Mouse (Mus musculus) liver, postnatal 0 days (tissue): ENCODE results near the gene Fbxw4. TPM values are rescaled to one million over a fixed set of nuclear protein-coding genes. Genes with fewer than 3 reads are reported as not detected.

Experiments
- ATAC-seq: fragments of 200-750 bp; cut with Nextera tagmentation; 2 replicates; pipeline ENCODE4 v1.8.0; 2017; ENCODE audit warnings: mild to moderate bottlenecking, moderate library complexity
- DNase-seq: peaks from one replicate; pipeline ENCODE4 v3.0.0-alpha.2; 2016
- H3K27ac ChIP-seq: fragments of 300-500 bp; sonication (generic); 2 replicates; pipeline ENCODE4 v1.5.1; 2014; ENCODE audit warnings: antibody characterized with exemption, moderate library complexity, mild to moderate bottlenecking, low read depth
- H3K27me3 ChIP-seq: fragments of 300-500 bp; sonication (generic); 2 replicates; pipeline ENCODE4 v1.6.1; 2014; ENCODE audit warnings: low read length, control low read depth, mixed read lengths; ENCODE audit not compliant: insufficient read depth
- H3K36me3 ChIP-seq: fragments of 300-500 bp; sonication (generic); replicated peaks from 2 replicates; pipeline ENCODE4 v1.6.1; 2014; ENCODE audit warnings: mild to moderate bottlenecking, control low read depth, low read length, moderate library complexity, mixed read lengths; ENCODE audit not compliant: insufficient read depth
- H3K4me1 ChIP-seq: fragments of 300-500 bp; sonication (generic); 2 replicates; pipeline ENCODE4 v1.6.1; 2014; ENCODE audit warnings: antibody characterized with exemption, mild to moderate bottlenecking, control low read depth; ENCODE audit not compliant: insufficient read depth
- H3K4me2 ChIP-seq: fragments of 300-500 bp; sonication (generic); 2 replicates; pipeline ENCODE4 v1.6.1; 2014; ENCODE audit warnings: low read depth, mild to moderate bottlenecking, low read length, moderate library complexity, mixed read lengths
- H3K4me3 ChIP-seq: fragments of 300-500 bp; sonication (generic); 2 replicates; pipeline ENCODE4 v1.5.1; 2014; ENCODE audit warnings: low read depth, low read length
- H3K9ac ChIP-seq: fragments of 300-500 bp; sonication (generic); replicated peaks from 2 replicates; pipeline ENCODE4 v1.6.1; 2014; ENCODE audit warnings: mild to moderate bottlenecking, moderate library complexity
- H3K9me3 ChIP-seq: fragments of 300-500 bp; sonication (generic); 2 replicates; pipeline ENCODE4 v1.6.1; 2016; ENCODE audit warnings: mild to moderate bottlenecking, control low read depth, low read length, mixed read lengths
- CTCF ChIP-seq: sonication (generic); IDR thresholded peaks from 2 replicates; pipeline ENCODE4 v1.5.1; 2016; ENCODE audit warnings: antibody characterized with exemption, low read depth
- EP300 ChIP-seq: IDR thresholded peaks from 2 replicates; pipeline ENCODE4 v1.6.1; 2016; ENCODE audit warnings: antibody characterized with exemption, low read depth, mild to moderate bottlenecking
- WGBS: fragments of 180-500 bp; shearing (Covaris S2); extraction: QIAGEN DNeasy Blood & Tissue Kit; methylation state at CpG from one replicate; pipeline ENCODE4 v1.1.7; 2014; ENCODE audit not compliant: insufficient replicate concordance; 5-methylcytosine and 5-hydroxymethylcytosine counted together
- polyA plus RNA-seq: library from polyadenylated mRNA; unstranded; fragments of >200 nt; fragmentation: Nextera tagmentation; extraction: Ambion mirVana; gene quantifications from 2 replicates; pipeline ENCODE4 v1.2.1, GENCODE M21; 2015

The Fbxw4 gene
- polyA plus RNA-seq, 1 experiment from 2014 or later: 2.2 TPM

GRCm38 (mm10) chr19:45529294-45529693, 130.8 kb downstream of the Fbxw4 start:
- H3K9ac ChIP-seq: no peak overlapping the region
- no peak overlapping the region for H3K4me2 ChIP-seq
- no peaks in the 10 kb centered on the region for H3K27me3 ChIP-seq
- peaks cover 29% of the 10 kb centered on the region for H3K36me3 ChIP-seq
- no peak overlapping the region for H3K4me3 ChIP-seq
- no peak for ATAC-seq
- no peak for TF ChIP-seq EP300
- TF ChIP-seq CTCF: no peak
- H3K9me3 ChIP-seq: no peaks in the 10 kb centered on the region
- 71% methylated on average over 5 of the region's 5 CpGs for WGBS
- peak overlapping the region; percentile 62 for H3K27ac ChIP-seq
- no peak for DNase-seq
- peaks cover 3% of the 10 kb centered on the region for H3K4me1 ChIP-seq

Other genes with a start within 250 kb of the Fbxw4 start
- gene Poll, start 99.8 kb downstream of the Fbxw4 start, polyA plus RNA-seq: 3.1 and 3.4 TPM in 2 replicates
- gene Gm17018, start 99.7 kb downstream of the Fbxw4 start, polyA plus RNA-seq: 12.8 and 13.1 TPM in 2 replicates
- gene Fgf8, start 82.6 kb upstream of the Fbxw4 start, polyA plus RNA-seq: not detected in 2 replicates
- gene Npm3, start 89.3 kb upstream of the Fbxw4 start, polyA plus RNA-seq: 6.3 and 6.5 TPM in 2 replicates
- gene Mgea5, start 123.5 kb upstream of the Fbxw4 start, polyA plus RNA-seq: 10.3 and 10.8 TPM in 2 replicates
- gene Kcnip2, start 155.7 kb upstream of the Fbxw4 start, polyA plus RNA-seq: 0.59 and 0.71 TPM in 2 replicates